Mouse (Mus musculus): Measurements from ENCODE around the gene Adgrb3.

The Adgrb3 gene

DNA sequence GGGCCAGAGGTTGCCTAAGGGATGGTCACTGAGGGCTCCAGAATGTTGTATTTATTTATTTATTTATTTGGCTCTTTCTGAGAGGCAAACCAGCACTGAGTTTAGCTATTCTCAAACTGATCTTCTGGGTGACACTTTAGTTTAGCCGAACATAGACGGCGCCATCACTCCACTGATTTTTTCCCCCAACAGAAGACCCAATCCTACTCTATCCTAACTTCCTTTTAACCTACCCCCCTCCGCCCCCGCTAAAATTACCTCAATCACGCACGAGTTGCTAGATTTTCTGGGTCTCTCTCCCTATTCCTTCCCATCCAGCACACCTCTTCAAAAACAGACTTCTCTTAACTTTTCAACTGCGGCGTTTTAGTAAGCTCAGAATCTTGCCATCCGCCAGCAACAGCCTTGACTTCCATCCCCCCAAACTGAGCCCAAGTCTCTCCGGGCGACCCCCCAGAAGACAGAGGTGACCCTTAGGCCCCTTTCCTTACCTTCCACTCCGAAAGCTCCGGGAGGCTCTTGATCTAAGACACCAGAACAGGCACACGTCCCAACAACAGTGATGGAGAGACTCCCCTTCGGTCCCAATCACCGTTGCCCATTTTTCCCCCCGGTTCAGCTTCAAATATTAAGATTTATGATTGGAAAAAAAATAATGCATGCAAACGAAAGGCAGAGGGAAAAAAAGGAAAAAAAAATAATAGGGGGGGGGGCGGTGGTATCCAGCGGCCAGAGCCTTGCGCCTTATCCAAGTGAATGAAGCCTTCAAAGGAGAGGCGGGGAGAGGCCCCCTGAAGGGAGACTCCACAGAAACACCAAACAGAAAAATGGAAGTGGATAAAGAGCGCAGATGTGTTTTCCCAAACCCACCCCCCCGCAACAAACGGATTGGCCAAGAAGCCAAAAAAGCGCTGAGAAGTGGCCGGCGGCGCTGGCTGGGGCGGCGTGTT lies at the start of gene Adgrb3:
Gene Adgrb3 (minus strand): TSS at position 737 of the 950 bp plus-strand sequence.
- no peak for DNase-seq

DNA sequence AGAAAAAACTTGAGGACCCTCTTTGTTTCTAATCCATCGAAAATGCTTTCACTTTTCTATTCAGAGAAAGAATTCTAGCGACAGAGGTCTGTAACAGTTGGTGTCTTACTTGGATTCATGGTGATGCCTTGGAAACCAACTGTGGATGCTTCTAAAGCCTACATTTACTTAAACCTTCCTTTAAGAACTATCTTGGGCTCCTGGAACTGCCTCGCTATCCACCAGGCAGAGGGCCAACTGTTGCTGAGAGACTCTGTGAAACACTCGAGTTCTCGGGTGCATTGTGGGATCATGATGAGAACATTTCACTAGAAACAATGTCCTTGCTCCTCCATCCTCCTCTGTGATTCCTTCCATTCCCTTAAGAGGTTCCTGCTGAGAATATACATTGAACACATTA lies 48.0 kb upstream of the Adgrb3 start:
- no peak for DNase-seq

GRCm38 (mm10) chr1:25857473-25857872 lies 28.0 kb upstream of the Adgrb3 start:
- no peak for DNase-seq

GRCm38 (mm10) chr1:25854451-25854978 lies 25.0 kb upstream of the Adgrb3 start:
- no peak for DNase-seq

- no peak for DNase-seq
Observed at GRCm38 (mm10) chr1:25832260-25832659, 2.8 kb upstream of the Adgrb3 start.

DNA sequence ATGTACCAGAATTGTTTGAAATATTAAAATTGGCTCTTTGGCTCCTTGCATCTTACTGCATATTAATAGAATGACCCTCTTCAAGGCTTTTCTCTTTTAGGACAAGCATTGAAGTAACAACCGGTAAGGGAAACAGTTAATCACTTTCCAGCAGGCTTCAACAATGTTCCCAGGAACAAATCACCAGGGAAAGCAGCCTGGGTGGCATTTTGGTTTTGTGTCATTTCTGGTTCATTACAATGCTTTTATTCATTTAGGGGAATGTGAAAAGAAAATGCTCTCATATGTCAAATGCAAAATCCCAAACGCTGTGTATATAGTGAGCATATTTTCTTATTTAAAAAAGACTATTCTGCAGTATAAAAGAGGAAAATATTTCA lies 2.0 kb upstream of the Adgrb3 start:
- DNase-seq = no peak

DNA sequence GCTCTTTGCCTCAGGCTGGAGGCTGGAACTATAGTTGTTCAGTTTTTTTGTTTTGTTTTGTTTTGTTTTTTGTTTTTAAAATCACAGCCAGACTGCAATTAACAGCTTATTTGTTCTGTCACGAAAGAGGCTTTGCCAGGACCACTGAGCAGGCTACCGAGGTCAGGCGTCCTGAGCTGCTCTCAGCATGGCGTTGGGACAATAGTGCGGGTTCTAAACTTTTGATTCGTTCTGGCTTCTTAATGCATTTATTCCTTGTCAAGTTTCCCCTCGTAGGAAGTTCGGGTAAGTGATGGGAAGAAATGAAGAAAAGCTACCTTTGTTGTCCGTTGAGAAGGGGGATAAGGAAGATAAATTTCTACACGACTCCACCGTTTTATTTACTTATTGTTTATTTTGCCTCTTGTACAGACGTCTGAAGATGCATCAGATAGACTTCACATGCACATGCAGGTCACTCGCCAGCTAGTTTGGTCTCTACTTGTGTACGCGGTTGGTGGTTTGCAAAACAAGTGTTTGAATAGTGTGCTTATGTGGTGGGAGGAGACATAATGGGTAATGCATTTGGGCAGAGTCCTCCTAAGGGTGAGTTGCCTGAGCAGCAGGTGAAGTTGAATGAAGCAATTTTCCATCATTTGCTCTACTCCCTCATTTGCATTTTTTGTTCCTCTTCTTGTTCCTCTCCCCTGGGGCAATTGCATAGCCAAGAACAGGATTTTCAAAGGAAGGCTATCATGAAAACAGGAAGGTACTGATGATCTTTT lies 1.4 kb upstream of the Adgrb3 start:
- no peak for DNase-seq

GRCm38 (mm10) chr1:25829921-25830751 lies 629 bp upstream of the Adgrb3 start:
- no peak for DNase-seq

DNA sequence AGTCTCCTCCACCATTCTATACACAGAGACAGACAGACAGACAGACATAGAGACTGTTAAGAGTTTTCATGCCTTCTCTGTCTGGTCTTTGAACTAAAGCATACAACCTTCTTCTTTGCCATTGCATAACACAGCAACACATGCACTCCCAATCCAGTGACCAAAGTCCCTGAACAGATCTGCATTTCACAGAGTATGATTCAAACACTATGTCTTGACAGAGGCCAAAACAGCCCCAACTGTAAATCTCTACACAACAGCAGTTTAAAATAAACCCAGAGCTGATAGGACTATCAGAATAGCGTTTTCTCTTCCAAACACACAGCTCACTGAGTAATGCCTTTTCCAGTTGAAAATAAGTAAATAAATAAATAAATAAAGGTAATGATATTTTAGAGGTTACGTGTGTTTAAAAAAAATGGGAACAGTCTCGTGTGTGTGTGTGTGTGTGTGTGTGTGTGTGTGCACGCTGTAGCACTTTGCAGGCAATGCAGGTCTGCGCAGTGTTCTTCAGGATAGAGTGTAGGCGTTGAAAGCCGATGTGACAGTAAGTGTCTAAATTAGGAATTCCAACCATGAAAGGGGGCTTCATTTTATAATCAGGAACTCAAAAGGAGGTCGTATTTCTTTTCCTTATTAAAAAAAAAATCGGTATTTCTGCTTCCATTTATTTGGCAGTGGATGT lies 1.3 kb downstream of the Adgrb3 start:
- DNase-seq = no peak

GRCm38 (mm10) chr1:25827436-25827835 lies 2.1 kb downstream of the Adgrb3 start:
- DNase-seq = no peak

GRCm38 (mm10) chr1:25826771-25827170 lies 2.7 kb downstream of the Adgrb3 start:
- no peak for DNase-seq

DNA sequence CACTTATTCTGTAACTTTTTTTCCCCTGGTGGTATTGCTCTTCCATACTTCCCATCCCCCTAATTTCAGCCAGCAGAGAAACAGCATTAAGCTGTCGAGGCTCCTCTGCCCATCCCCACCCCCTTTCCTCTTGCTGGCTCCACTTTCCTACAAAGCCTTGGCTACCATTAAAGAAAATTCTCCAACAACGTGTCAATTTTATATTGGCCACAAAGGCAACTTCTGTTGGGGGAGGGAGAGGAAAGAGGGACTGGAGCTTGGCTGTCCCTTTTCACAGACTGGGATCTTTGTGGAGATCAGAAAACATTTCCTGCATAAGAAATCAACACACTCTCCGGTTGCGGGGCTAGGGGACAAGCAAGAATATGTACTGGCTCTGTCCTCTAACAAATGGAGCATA lies 4.9 kb downstream of the Adgrb3 start:
- DNase-seq = no peak

GRCm38 (mm10) chr1:25823961-25824360 lies 5.5 kb downstream of the Adgrb3 start:
- DNase-seq = no peak

DNA sequence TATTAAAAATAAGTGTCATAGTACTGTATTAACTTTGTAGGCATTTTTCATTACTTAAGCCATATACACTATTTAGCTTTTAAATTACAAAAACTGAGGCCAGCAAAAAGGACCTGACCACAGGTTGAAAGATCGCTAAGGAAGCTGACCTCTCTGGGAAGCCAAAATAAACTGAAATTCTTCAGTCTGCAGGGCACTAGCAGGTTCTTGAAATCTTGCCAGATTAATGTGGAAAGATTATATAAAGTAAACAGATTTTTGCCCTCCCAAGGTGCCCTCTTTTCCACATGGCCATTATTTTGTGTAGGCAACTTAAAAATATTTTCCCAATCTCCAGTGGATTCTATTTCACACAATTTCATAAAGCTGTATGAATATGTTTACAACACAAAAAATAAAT lies 14.0 kb downstream of the Adgrb3 start:
- no peak for DNase-seq

- DNase-seq = no peak
Observed at GRCm38 (mm10) chr1:25778784-25779183, 50.7 kb downstream of the Adgrb3 start.

DNA sequence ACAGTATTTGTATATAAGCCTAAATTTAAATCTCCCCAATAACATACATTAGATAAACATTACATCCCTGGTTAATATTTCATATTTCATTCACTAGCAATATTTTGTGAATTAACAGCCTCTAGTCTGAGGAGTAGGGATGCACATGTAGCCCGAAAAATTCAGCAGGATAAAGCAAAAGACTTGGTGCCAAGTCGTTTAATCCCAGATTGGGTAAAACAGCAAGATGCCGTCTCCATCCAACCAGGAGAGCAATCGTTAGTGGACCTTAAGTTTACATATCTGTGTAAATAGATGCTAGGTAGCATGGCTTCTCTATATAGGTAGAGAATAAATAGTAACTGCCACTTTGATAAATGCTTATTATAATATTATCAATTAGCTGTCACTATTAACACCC lies 52.0 kb downstream of the Adgrb3 start:
- DNase-seq = no peak

GRCm38 (mm10) chr1:25775440-25776130 lies 53.9 kb downstream of the Adgrb3 start:
- DNase-seq = no peak

DNA sequence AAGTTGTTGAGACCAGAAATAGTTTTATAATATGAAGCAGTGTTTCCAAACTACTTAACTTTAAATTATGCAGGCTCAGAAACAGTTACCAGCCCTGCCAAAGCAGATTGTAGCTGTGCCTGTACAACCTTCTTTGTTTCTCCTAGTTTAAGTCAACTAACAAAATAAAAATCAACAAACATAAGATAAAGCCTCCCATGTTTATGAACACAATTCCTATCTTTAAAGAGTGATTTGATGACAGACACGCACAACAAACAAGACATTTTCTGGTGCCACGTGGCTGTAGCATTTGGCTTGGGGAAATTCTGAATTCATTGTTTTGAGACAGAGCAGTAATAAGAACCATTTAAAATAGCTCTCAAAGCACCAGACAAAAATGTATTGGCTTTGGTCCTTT lies 60.5 kb downstream of the Adgrb3 start:
- no peak for DNase-seq

DNA sequence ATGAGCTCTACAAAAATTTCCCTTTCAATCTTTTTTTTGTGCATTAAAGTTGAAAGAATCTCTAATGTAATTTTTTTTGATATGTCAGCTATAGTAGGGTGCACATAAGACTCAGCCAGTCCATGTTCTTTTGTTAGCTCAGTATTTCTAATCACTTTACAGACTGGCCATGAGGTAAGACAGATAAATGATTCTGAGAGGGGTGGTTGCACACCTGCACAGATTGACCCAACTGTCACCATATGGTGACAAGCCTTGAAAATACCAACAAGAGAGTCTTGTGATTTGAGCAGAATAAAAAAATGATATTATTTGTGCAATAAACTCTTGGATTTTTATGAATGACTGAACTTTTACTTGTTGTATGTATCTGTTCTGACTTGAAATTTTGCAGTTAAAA lies 74.2 kb downstream of the Adgrb3 start:
- no peak for DNase-seq

GRCm38 (mm10) chr1:25754528-25754927 lies 75.0 kb downstream of the Adgrb3 start:
- DNase-seq = no peak

GRCm38 (mm10) chr1:25745575-25745974 lies 83.9 kb downstream of the Adgrb3 start:
- no peak for DNase-seq

DNA sequence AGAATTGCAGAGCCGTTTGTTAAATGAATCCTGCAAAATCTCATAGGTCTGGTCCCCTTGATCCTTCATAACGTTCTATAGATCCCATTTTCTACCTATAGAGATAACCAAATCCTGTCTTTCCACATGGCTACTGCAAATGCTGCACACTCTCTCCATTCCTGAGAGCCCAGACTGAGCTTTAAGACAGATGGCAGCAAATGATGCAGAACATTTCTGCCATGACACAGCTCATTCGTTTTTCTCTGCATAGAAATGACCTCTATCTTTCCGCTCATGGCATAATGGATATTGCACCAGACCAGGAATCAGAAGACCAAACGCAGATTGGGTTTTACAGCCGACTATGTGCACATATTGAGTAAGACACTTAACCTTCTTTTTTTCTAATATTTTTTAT lies 84.8 kb downstream of the Adgrb3 start:
- no peak for DNase-seq

All from B cell, adult 2 months (primary cell).